Mouse (Mus musculus): Measurements from ENCODE around the gene Nphp4.
"Not testable (repeated sequence)": the region's sequence is repeated elsewhere in the genome, so short reads cannot be mapped to it uniquely, and the experiment has no call there.

Gene Nphp4

GRCm38 (mm10) chr4:152478224-152478567 is 1.7 kb downstream of the Nphp4 start:
- DNase-seq (ENCODE audit: low spot score) = no peak

GRCm38 (mm10) chr4:152480426-152480825 is 3.9 kb downstream of the Nphp4 start:
- DNase-seq (ENCODE audit: low spot score) = no peak

GRCm38 (mm10) chr4:152488046-152488445 is 11.5 kb downstream of the Nphp4 start:
- DNase-seq (ENCODE audit: low spot score) = no peak

GRCm38 (mm10) chr4:152490311-152490710 is 13.8 kb downstream of the Nphp4 start:
- peak; percentile 63 for DNase-seq (ENCODE audit: low spot score)

GRCm38 (mm10) chr4:152491250-152491899 is 14.9 kb downstream of the Nphp4 start:
- peak; percentile 83 for DNase-seq (ENCODE audit: low spot score)

GRCm38 (mm10) chr4:152494360-152494879 is 17.9 kb downstream of the Nphp4 start:
- DNase-seq (ENCODE audit: low spot score) = peak; percentile 75

GRCm38 (mm10) chr4:152512221-152512925 is 35.9 kb downstream of the Nphp4 start:
- DNase-seq (ENCODE audit: low spot score) = peak; percentile 62

GRCm38 (mm10) chr4:152514884-152515283 is 38.4 kb downstream of the Nphp4 start:
- DNase-seq (ENCODE audit: low spot score) = no peak

- DNase-seq (ENCODE audit: low spot score) = no peak
Measured at GRCm38 (mm10) chr4:152519106-152519505, 42.6 kb downstream of the Nphp4 start.

- DNase-seq (ENCODE audit: low spot score) = peak; percentile 83
Measured at GRCm38 (mm10) chr4:152520083-152520482, 43.6 kb downstream of the Nphp4 start.

GRCm38 (mm10) chr4:152532872-152533271 is 56.4 kb downstream of the Nphp4 start:
- DNase-seq (ENCODE audit: low spot score) = no peak

GRCm38 (mm10) chr4:152539756-152540155 is 63.2 kb downstream of the Nphp4 start:
- DNase-seq (ENCODE audit: low spot score) = no peak

GRCm38 (mm10) chr4:152541172-152541571 is 64.7 kb downstream of the Nphp4 start:
- DNase-seq (ENCODE audit: low spot score) = no peak

- no peak for DNase-seq (ENCODE audit: low spot score)
Measured at GRCm38 (mm10) chr4:152542447-152542846, 65.9 kb downstream of the Nphp4 start.

- no peak for DNase-seq (ENCODE audit: low spot score)
Measured at GRCm38 (mm10) chr4:152546481-152546880, 70.0 kb downstream of the Nphp4 start.

GRCm38 (mm10) chr4:152547886-152548663 is 71.6 kb downstream of the Nphp4 start:
- no peak for DNase-seq (ENCODE audit: low spot score)

- DNase-seq (ENCODE audit: low spot score) = no peak
Measured at GRCm38 (mm10) chr4:152549507-152550202, 73.1 kb downstream of the Nphp4 start.

- no peak for DNase-seq (ENCODE audit: low spot score)
Measured at GRCm38 (mm10) chr4:152550203-152550549, 73.7 kb downstream of the Nphp4 start.

- no peak for DNase-seq (ENCODE audit: low spot score)
Measured at GRCm38 (mm10) chr4:152553582-152554285, 77.2 kb downstream of the Nphp4 start.

- no peak for DNase-seq (ENCODE audit: low spot score)
Measured at GRCm38 (mm10) chr4:152554421-152554820, 77.9 kb downstream of the Nphp4 start.

GRCm38 (mm10) chr4:152555806-152556205 is 79.3 kb downstream of the Nphp4 start:
- DNase-seq (ENCODE audit: low spot score) = not testable (repeated sequence)

GRCm38 (mm10) chr4:152558246-152558645 is 81.7 kb downstream of the Nphp4 start:
- no peak for DNase-seq (ENCODE audit: low spot score)
